In the genomic region with DNA sequence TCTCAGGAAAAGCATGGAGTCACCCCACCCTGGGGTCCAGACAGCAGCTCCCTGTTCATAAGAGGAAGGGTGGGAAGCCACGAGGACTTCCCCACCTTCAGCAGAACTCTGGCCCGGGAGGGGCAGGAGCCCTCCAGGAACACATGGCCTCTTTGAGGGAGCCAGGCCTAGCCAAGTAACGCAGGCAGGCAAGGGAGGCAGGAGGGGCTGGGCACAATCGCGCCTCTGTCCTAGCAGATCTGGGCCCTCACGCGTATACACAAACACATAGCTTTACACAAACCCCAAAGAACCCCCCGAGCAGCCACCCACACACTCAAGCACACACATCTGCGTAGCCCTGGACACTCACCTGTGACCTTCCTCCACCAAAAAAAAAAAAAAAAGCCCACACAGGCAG, we compare ENCODE assay signal across 13 mouse cellular contexts. TPM values are rescaled to one million over a fixed set of nuclear protein-coding genes. Genes with fewer than 3 reads are reported as not detected.
DNase-seq lines count a peak whose midpoint lies in the region; ATAC-seq and TF ChIP-seq lines count a peak whose summit lies in the region.
"Had no signal": no experiment of that assay in that cellular context is flagged by ENCODE, and none has a peak within 500 bp of the region (broad histone marks: within the 10 kb centered on the region; RNA-seq: fewer than 3 reads in every experiment).

No protein-coding gene starts in this region.

- H3K4me3 ChIP-seq in forebrain, embryonic 10.5 days: no peak overlapping the region
- H3K4me3 ChIP-seq in forebrain, embryonic 15.5 days: no peak overlapping the region
- no peak overlapping the region for H3K4me3 ChIP-seq in intestine, embryonic 14.5 days (ENCODE audit: low read depth, low read length)
- H3K4me3 ChIP-seq in intestine, postnatal 0 days (ENCODE audit: low read depth, low read length): no peak overlapping the region
- H3K4me3 ChIP-seq in cortical plate, adult 2 months (ENCODE audit: insufficient read depth, low read length): no peak overlapping the region
- H3K4me3 ChIP-seq in intestine, embryonic 16.5 days (ENCODE audit: low read length): no peak overlapping the region
- H3K4me3 ChIP-seq: midbrain, embryonic 13.5 days had no signal

- 63% methylated on average over 9 of the region's 9 CpGs for WGBS in forebrain, embryonic 10.5 days
- WGBS in forebrain, embryonic 15.5 days: 77% methylated on average over 9 of the region's 9 CpGs
- 25% methylated on average over 9 of the region's 9 CpGs for WGBS in intestine, embryonic 14.5 days
- 48% methylated on average over 9 of the region's 9 CpGs for WGBS in intestine, postnatal 0 days
- 46% methylated on average over 9 of the region's 9 CpGs for whole genome bisulfite sequencing in intestine, embryonic 16.5 days

- DNase-seq in forebrain, embryonic 10.5 days (ENCODE audit: extremely low spot score, low spot score): no peak
- DNase-seq in intestine, embryonic 14.5 days (ENCODE audit: low spot score): no peak
- no peak for DNase-seq in adipocyte (ENCODE audit: low spot score)
- no peak for DNase-seq in urinary bladder, postnatal 25 days (ENCODE audit: low spot score)
- DNase-seq: adrenal gland, postnatal 36 days; kidney, adult 18-20 months; liver, postnatal 0 days had no signal

- no peak for TF ChIP-seq CTCF in intestine, postnatal 0 days (IDR thresholded peaks at IDR 0.05; ENCODE audit: low read depth)
- no peak for TF ChIP-seq CTCF in cortical plate, adult 2 months (IDR thresholded peaks at IDR 0.05; ENCODE audit: extremely low read depth, insufficient read depth, low read length)

- peaks cover 13% of the 10 kb centered on the region for H3K4me1 ChIP-seq in forebrain, embryonic 10.5 days
- H3K4me1 ChIP-seq in forebrain, embryonic 15.5 days: no peaks in the 10 kb centered on the region
- peaks cover 49% of the 10 kb centered on the region for H3K4me1 ChIP-seq in intestine, embryonic 14.5 days (replicated peaks; ENCODE audit: control insufficient read depth, insufficient read depth, low read length)
- H3K4me1 ChIP-seq in intestine, postnatal 0 days (replicated peaks; ENCODE audit: control insufficient read depth, insufficient read depth, low read length): no peaks in the 10 kb centered on the region
- H3K4me1 ChIP-seq in cortical plate, adult 2 months (ENCODE audit: control insufficient read depth, insufficient read depth, low read length): peaks cover 6% of the 10 kb centered on the region
- H3K4me1 ChIP-seq in intestine, embryonic 16.5 days (ENCODE audit: control insufficient read depth, insufficient read depth, low read length): peaks cover 45% of the 10 kb centered on the region

- no peaks in the 10 kb centered on the region for H3K27me3 ChIP-seq in forebrain, embryonic 10.5 days (ENCODE audit: poor library complexity, severe bottlenecking)
- no peaks in the 10 kb centered on the region for H3K27me3 ChIP-seq in forebrain, embryonic 15.5 days
- no peaks in the 10 kb centered on the region for H3K27me3 ChIP-seq in intestine, embryonic 14.5 days (replicated peaks; ENCODE audit: control insufficient read depth, insufficient read depth, low read length)
- no peaks in the 10 kb centered on the region for H3K27me3 ChIP-seq in intestine, postnatal 0 days (replicated peaks; ENCODE audit: control insufficient read depth, insufficient read depth, low read length)
- no peaks in the 10 kb centered on the region for H3K27me3 ChIP-seq in intestine, embryonic 16.5 days (replicated peaks; ENCODE audit: control insufficient read depth, insufficient read depth, low read length)
- H3K27me3 ChIP-seq: midbrain, embryonic 13.5 days had no signal

- H3K4me2 ChIP-seq in forebrain, embryonic 15.5 days (replicated peaks): no peak overlapping the region
- no peak overlapping the region for H3K4me2 ChIP-seq in intestine, embryonic 14.5 days (ENCODE audit: low read length)
- H3K4me2 ChIP-seq in intestine, postnatal 0 days (replicated peaks; ENCODE audit: low read depth): no peak overlapping the region
- no peak overlapping the region for H3K4me2 ChIP-seq in intestine, embryonic 16.5 days (ENCODE audit: low read depth, low read length)
- H3K4me2 ChIP-seq: midbrain, embryonic 13.5 days had no signal

- peak overlapping the region; percentile 25; the same call in 1 of the 2 replicates for H3K27ac ChIP-seq in forebrain, embryonic 10.5 days
- H3K27ac ChIP-seq in forebrain, embryonic 15.5 days (replicated peaks): no peak overlapping the region
- 0 out of 2 replicates have a peak overlapping the region, but pooled peaks have one; percentile 52 for H3K27ac ChIP-seq in intestine, embryonic 14.5 days (ENCODE audit: low read depth)
- no peak overlapping the region for H3K27ac ChIP-seq in intestine, postnatal 0 days (ENCODE audit: low read depth, low read length)
- H3K27ac ChIP-seq in cortical plate, adult 2 months (ENCODE audit: insufficient read depth, low read length): 0 out of 2 replicates have a peak overlapping the region, but pooled peaks have one; percentile 39
- peak overlapping the region; percentile 7; the same call in 1 of the 2 replicates for H3K27ac ChIP-seq in intestine, embryonic 16.5 days (ENCODE audit: low read length)
- H3K27ac ChIP-seq: midbrain, embryonic 13.5 days had no signal

- no peaks in the 10 kb centered on the region for H3K9me3 ChIP-seq in forebrain, embryonic 10.5 days
- no peaks in the 10 kb centered on the region for H3K9me3 ChIP-seq in forebrain, embryonic 15.5 days
- no peaks in the 10 kb centered on the region for H3K9me3 ChIP-seq in intestine, embryonic 14.5 days (ENCODE audit: control insufficient read depth, low read length)
- H3K9me3 ChIP-seq in intestine, postnatal 0 days (ENCODE audit: control insufficient read depth): no peaks in the 10 kb centered on the region
- H3K9me3 ChIP-seq in intestine, embryonic 16.5 days (ENCODE audit: control insufficient read depth, low read length): no peaks in the 10 kb centered on the region
- H3K9me3 ChIP-seq: midbrain, embryonic 13.5 days had no signal

- no peak overlapping the region for H3K9ac ChIP-seq in forebrain, embryonic 15.5 days (replicated peaks)
- H3K9ac ChIP-seq in intestine, embryonic 14.5 days (ENCODE audit: low read length): no peak overlapping the region
- H3K9ac ChIP-seq in intestine, postnatal 0 days (ENCODE audit: low read depth, low read length): no peak overlapping the region
- no peak overlapping the region for H3K9ac ChIP-seq in intestine, embryonic 16.5 days (ENCODE audit: low read depth, low read length)
- H3K9ac ChIP-seq: liver, postnatal 0 days; midbrain, embryonic 13.5 days had no signal

- H3K36me3 ChIP-seq in forebrain, embryonic 10.5 days (replicated peaks): no peaks in the 10 kb centered on the region
- no peaks in the 10 kb centered on the region for H3K36me3 ChIP-seq in forebrain, embryonic 15.5 days
- H3K36me3 ChIP-seq in intestine, embryonic 14.5 days (ENCODE audit: control insufficient read depth, insufficient read depth, low read length): peaks cover 24% of the 10 kb centered on the region
- H3K36me3 ChIP-seq in intestine, postnatal 0 days (ENCODE audit: control insufficient read depth, insufficient read depth): peaks cover 3% of the 10 kb centered on the region; the same call in 1 of the 2 replicates
- H3K36me3 ChIP-seq in intestine, embryonic 16.5 days (ENCODE audit: control insufficient read depth, insufficient read depth, low read length): no peaks in the 10 kb centered on the region
- H3K36me3 ChIP-seq: midbrain, embryonic 13.5 days had no signal

- TF ChIP-seq POLR2A in cortical plate, adult 2 months (IDR thresholded peaks at IDR 0.05; ENCODE audit: extremely low read depth, insufficient read depth, low read length): no peak

- no peak; the same call in 1 of the 2 replicates for ATAC-seq in forebrain, embryonic 15.5 days (replicated peaks)
- no peak for ATAC-seq in intestine, embryonic 14.5 days (replicated peaks; ENCODE audit: low FRiP score, low TSS enrichment, low read depth)
- ATAC-seq in intestine, postnatal 0 days: no peak
- ATAC-seq in intestine, embryonic 16.5 days: no peak
- ATAC-seq: forebrain, embryonic 14.5 days; liver, postnatal 0 days; midbrain, embryonic 13.5 days had no signal

RNA-seq across cellular contexts. Expression of a gene that starts 16.0 kb away (rescaled TPM):
- 0.88 and 1.1 TPM in 2 replicates for polyA plus RNA-seq in forebrain, embryonic 10.5 days (2016; fragmentation: Nextera tagmentation; extraction: Ambion mirVana)
- polyA plus RNA-seq in forebrain, embryonic 15.5 days (2015; fragmentation: Nextera tagmentation; extraction: Ambion mirVana): 5.1 and 6.0 TPM in 2 replicates
- 17.6 and 21.0 TPM in 2 replicates for polyA plus RNA-seq in intestine, embryonic 14.5 days (2014; fragmentation: Nextera tagmentation; extraction: Ambion mirVana)
- polyA plus RNA-seq in intestine, postnatal 0 days (2015; fragmentation: Nextera tagmentation; extraction: Ambion mirVana): 8.2 and 8.5 TPM in 2 replicates
- 12.5 and 13.3 TPM in 2 replicates for polyA plus RNA-seq in cortical plate, adult 2 months (2012; rRNA removed)
- polyA plus RNA-seq in intestine, embryonic 16.5 days (2015; fragmentation: Nextera tagmentation; extraction: Ambion mirVana): 17.4 and 18.2 TPM in 2 replicates

RNA-seq across cellular contexts. Expression of a gene that starts 16.3 kb away (rescaled TPM):
- polyA plus RNA-seq in forebrain, embryonic 10.5 days (2016; fragmentation: Nextera tagmentation; extraction: Ambion mirVana): not detected in 2 replicates
- polyA plus RNA-seq in forebrain, embryonic 15.5 days (2015; fragmentation: Nextera tagmentation; extraction: Ambion mirVana): not detected in 2 replicates
- polyA plus RNA-seq in intestine, embryonic 14.5 days (2014; fragmentation: Nextera tagmentation; extraction: Ambion mirVana): 1.6 and 1.8 TPM in 2 replicates
- 0.70 and 0.97 TPM in 2 replicates for polyA plus RNA-seq in intestine, postnatal 0 days (2015; fragmentation: Nextera tagmentation; extraction: Ambion mirVana)
- polyA plus RNA-seq in cortical plate, adult 2 months (2012; rRNA removed): 0.11 and 0.38 TPM in 2 replicates
- polyA plus RNA-seq in intestine, embryonic 16.5 days (2015; fragmentation: Nextera tagmentation; extraction: Ambion mirVana): 1.4 and 1.5 TPM in 2 replicates
- polyA plus RNA-seq: forebrain, embryonic 14.5 days; liver, postnatal 0 days; midbrain, embryonic 13.5 days had no signal

RNA-seq across cellular contexts. Expression of a gene that starts 47.4 kb away (rescaled TPM):
- polyA plus RNA-seq in forebrain, embryonic 10.5 days (2016; fragmentation: Nextera tagmentation; extraction: Ambion mirVana): 8.6 and 9.9 TPM in 2 replicates
- polyA plus RNA-seq in forebrain, embryonic 15.5 days (2015; fragmentation: Nextera tagmentation; extraction: Ambion mirVana): 2.5 and 3.2 TPM in 2 replicates
- polyA plus RNA-seq in intestine, embryonic 14.5 days (2014; fragmentation: Nextera tagmentation; extraction: Ambion mirVana): 5.1 and 5.8 TPM in 2 replicates
- polyA plus RNA-seq in intestine, postnatal 0 days (2015; fragmentation: Nextera tagmentation; extraction: Ambion mirVana): 2.0 and 2.5 TPM in 2 replicates
- 6.4 and 7.4 TPM in 2 replicates for polyA plus RNA-seq in cortical plate, adult 2 months (2012; rRNA removed)
- polyA plus RNA-seq in intestine, embryonic 16.5 days (2015; fragmentation: Nextera tagmentation; extraction: Ambion mirVana): 4.8 and 5.2 TPM in 2 replicates

RNA-seq across cellular contexts. Expression of a gene that starts 56.5 kb away (rescaled TPM):
- 62.6 and 72.1 TPM in 2 replicates for polyA plus RNA-seq in forebrain, embryonic 10.5 days (2016; fragmentation: Nextera tagmentation; extraction: Ambion mirVana)
- 79.2 and 85.0 TPM in 2 replicates for polyA plus RNA-seq in forebrain, embryonic 15.5 days (2015; fragmentation: Nextera tagmentation; extraction: Ambion mirVana)
- polyA plus RNA-seq in intestine, embryonic 14.5 days (2014; fragmentation: Nextera tagmentation; extraction: Ambion mirVana): 79.9 and 82.5 TPM in 2 replicates
- 58.4 and 59.8 TPM in 2 replicates for polyA plus RNA-seq in intestine, postnatal 0 days (2015; fragmentation: Nextera tagmentation; extraction: Ambion mirVana)
- 84.9 and 86.0 TPM in 2 replicates for polyA plus RNA-seq in cortical plate, adult 2 months (2012; rRNA removed)
- polyA plus RNA-seq in intestine, embryonic 16.5 days (2015; fragmentation: Nextera tagmentation; extraction: Ambion mirVana): 60.9 and 67.2 TPM in 2 replicates

Comparison
In these comparisons a context has a peak if more than half of its experiments do, and no peak if none do; other contexts are left out.
1. H3K27ac ChIP-seq: peak in forebrain, embryonic 10.5 days (single experiment), intestine, embryonic 14.5 days (single experiment), cortical plate, adult 2 months (single experiment) and intestine, embryonic 16.5 days (single experiment); none in forebrain, embryonic 15.5 days (single experiment) and intestine, postnatal 0 days (single experiment).